Comparison of ENCODE assay signal across 11 mouse cellular contexts in the genomic region with DNA sequence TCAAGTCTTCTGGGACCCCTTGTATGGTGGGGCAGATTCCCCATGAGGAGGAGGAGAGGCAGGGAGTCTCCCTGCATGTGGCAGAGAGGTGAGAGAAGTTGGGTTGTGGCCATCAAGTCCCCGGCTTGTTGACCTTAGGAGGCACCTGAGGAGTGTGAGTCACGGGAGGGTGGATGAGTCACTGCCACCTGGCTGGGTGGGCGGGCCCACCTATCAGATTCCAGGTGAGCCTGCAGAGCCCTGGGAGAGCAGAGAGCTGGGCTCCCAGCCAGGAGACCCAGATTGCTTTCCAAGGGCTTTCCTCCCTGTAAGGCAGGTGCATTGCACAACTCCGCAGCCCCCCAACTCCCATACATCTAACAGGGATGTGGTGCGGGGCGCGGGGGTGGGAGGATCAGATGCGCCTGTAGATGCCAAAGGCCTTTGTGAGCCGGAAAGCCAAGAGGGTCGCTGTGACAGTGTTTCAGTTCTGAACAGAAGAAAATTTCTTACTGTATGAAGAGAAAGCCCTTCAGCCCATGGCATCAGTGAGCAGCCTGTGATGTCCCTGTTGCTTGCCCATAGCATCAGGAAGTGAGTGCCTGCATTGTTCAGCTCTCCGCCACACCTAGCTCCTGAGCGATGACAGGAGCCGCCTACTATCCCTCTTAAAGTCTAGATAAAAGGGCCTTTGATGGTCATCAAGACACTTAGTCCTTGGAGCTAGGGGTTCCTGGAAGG. TPM values are rescaled to one million over a fixed set of nuclear protein-coding genes. Genes with fewer than 3 reads are reported as not detected.
DNase-seq lines count a peak whose midpoint lies in the region; ATAC-seq and TF ChIP-seq lines count a peak whose summit lies in the region.
"Had no signal": no experiment of that assay in that cellular context is flagged by ENCODE, and none has a peak within 500 bp of the region (broad histone marks: within the 10 kb centered on the region; RNA-seq: fewer than 3 reads in every experiment).

No protein-coding gene starts in this region.

- H3K4me3 ChIP-seq in kidney, embryonic 15.5 days (replicated peaks): no peak overlapping the region
- no peak overlapping the region for H3K4me3 ChIP-seq in lung, embryonic 16.5 days (ENCODE audit: low read length)
- H3K4me3 ChIP-seq in thymus, adult 2 months (ENCODE audit: control insufficient read depth, insufficient read depth, low read length): no peak overlapping the region
- H3K4me3 ChIP-seq: liver, embryonic 13.5 days had no signal

- no peak for TF ChIP-seq POLR2A in thymus, adult 2 months (IDR thresholded peaks at IDR 0.05; ENCODE audit: control insufficient read depth, extremely low read depth, insufficient read depth, low read length, poor library complexity)

- H3K4me1 ChIP-seq in kidney, embryonic 15.5 days: peaks cover 63% of the 10 kb centered on the region
- H3K4me1 ChIP-seq in lung, embryonic 16.5 days (replicated peaks; ENCODE audit: control insufficient read depth, insufficient read depth, low read length): peaks cover 49% of the 10 kb centered on the region
- peaks cover 46% of the 10 kb centered on the region for H3K4me1 ChIP-seq in thymus, adult 2 months (replicated peaks; ENCODE audit: control insufficient read depth, insufficient read depth, low read length)

- peak overlapping the region; percentile 78 for H3K27ac ChIP-seq in kidney, embryonic 15.5 days
- peak overlapping the region; percentile 97 for H3K27ac ChIP-seq in lung, embryonic 16.5 days (ENCODE audit: low read length)
- no peak overlapping the region for H3K27ac ChIP-seq in thymus, adult 2 months (ENCODE audit: control insufficient read depth, insufficient read depth, low read length)
- H3K27ac ChIP-seq: liver, embryonic 13.5 days had no signal

- H3K9me3 ChIP-seq in kidney, embryonic 15.5 days (replicated peaks): no peaks in the 10 kb centered on the region
- no peaks in the 10 kb centered on the region for H3K9me3 ChIP-seq in lung, embryonic 16.5 days (ENCODE audit: control insufficient read depth, low read length)
- H3K9me3 ChIP-seq: liver, embryonic 13.5 days had no signal

- 69% methylated on average over 13 of the region's 13 CpGs for WGBS in kidney, embryonic 15.5 days
- 52% methylated on average over 13 of the region's 13 CpGs for WGBS in lung, embryonic 16.5 days
- WGBS in thymus, adult 2 months: 93% methylated on average over 13 of the region's 13 CpGs

- H3K36me3 ChIP-seq in kidney, embryonic 15.5 days: no peaks in the 10 kb centered on the region
- no peaks in the 10 kb centered on the region for H3K36me3 ChIP-seq in lung, embryonic 16.5 days (ENCODE audit: control insufficient read depth, insufficient read depth, low read length)
- no peaks in the 10 kb centered on the region for H3K36me3 ChIP-seq in thymus, adult 2 months (ENCODE audit: control insufficient read depth, insufficient read depth, low read length)
- H3K36me3 ChIP-seq: liver, embryonic 13.5 days had no signal

- TF ChIP-seq CTCF in thymus, adult 2 months (IDR thresholded peaks at IDR 0.05; ENCODE audit: borderline replicate concordance, control insufficient read depth, extremely low read depth, insufficient read depth, low read length, poor library complexity): no peak

- peak; percentile 78 to 84 for DNase-seq in urinary bladder, postnatal 36 days (ENCODE audit: low spot score in 2 of 2)
- no peak for DNase-seq in urinary bladder, postnatal 10 days (ENCODE audit: low spot score)
- no peak for DNase-seq in thymus, adult 2 months
- DNase-seq in c-Kit-positive CD71-positive TER-119-positive erythroid progenitor cells, embryonic 14.5 days (ENCODE audit: low spot score): no peak
- no peak for DNase-seq in natural killer cell, adult 2 months (ENCODE audit: low spot score in 2 of 2)
- DNase-seq: adrenal gland, adult 2 months; cerebellum, adult 18-20 months; liver, embryonic 13.5 days had no signal

- peak; percentile 22; the same call in 1 of the 2 replicates for ATAC-seq in kidney, embryonic 15.5 days (replicated peaks; ENCODE audit: low FRiP score)
- peak; percentile 74 for ATAC-seq in lung, embryonic 16.5 days (ENCODE audit: low read depth)
- ATAC-seq: midbrain, embryonic 16.5 days had no signal

- H3K4me2 ChIP-seq in kidney, embryonic 15.5 days: no peak overlapping the region
- peak overlapping the region; percentile 23 for H3K4me2 ChIP-seq in lung, embryonic 16.5 days (ENCODE audit: low read depth, low read length)
- H3K4me2 ChIP-seq: liver, embryonic 13.5 days had no signal

- no peaks in the 10 kb centered on the region for H3K27me3 ChIP-seq in kidney, embryonic 15.5 days
- no peaks in the 10 kb centered on the region for H3K27me3 ChIP-seq in lung, embryonic 16.5 days (ENCODE audit: control insufficient read depth, insufficient read depth, low read depth, low read length)
- H3K27me3 ChIP-seq in thymus, adult 2 months (ENCODE audit: control insufficient read depth, insufficient read depth, low read length): no peaks in the 10 kb centered on the region

- H3K9ac ChIP-seq in kidney, embryonic 15.5 days: no peak overlapping the region
- H3K9ac ChIP-seq in lung, embryonic 16.5 days (ENCODE audit: low read length): no peak overlapping the region
- H3K9ac ChIP-seq: liver, embryonic 13.5 days had no signal

RNA-seq across cellular contexts. Expression of gene Gsn, which starts 11.1 kb away (rescaled TPM):
- 129 and 144 TPM in 2 replicates for polyA plus RNA-seq in kidney, embryonic 15.5 days (2015; fragmentation: Nextera tagmentation; extraction: Ambion mirVana)
- 241 and 277 TPM in 2 replicates for polyA plus RNA-seq in lung, embryonic 16.5 days (2015; fragmentation: Nextera tagmentation; extraction: Ambion mirVana)
- polyA plus RNA-seq in thymus, adult 2 months (2012; rRNA removed): 393 and 535 TPM in 2 replicates

Comparison
In these comparisons a context has a peak if more than half of its experiments do, and no peak if none do; other contexts are left out.
1. DNase-seq: peak in urinary bladder, postnatal 36 days (2 of 2); none in urinary bladder, postnatal 10 days (single experiment), thymus, adult 2 months (single experiment), c-Kit-positive CD71-positive TER-119-positive erythroid progenitor cells, embryonic 14.5 days (single experiment) and natural killer cell, adult 2 months (0 of 2).